Mouse (Mus musculus): Measurements from ENCODE around the gene Gm49380.

GRCm38 (mm10) chr9:44078136-44078797, 35.0 kb downstream of the Gm49380 start:
- TF ChIP-seq CTCF (IDR thresholded peaks at IDR 0.05 in 2 of 3, conservative IDR thresholded peaks at IDR 0.05 in 1 of 3; ENCODE audit: control insufficient read depth in 1 of 3, insufficient read depth in 1 of 3, low read depth in 2 of 3, low read length in 3 of 3, poor library complexity in 1 of 3, severe bottlenecking in 1 of 3) (no peak), E2F4 (IDR thresholded peaks at IDR 0.05; ENCODE audit: borderline replicate concordance, low read depth, low read length) (no peak), POLR2A (IDR thresholded peaks at IDR 0.05; ENCODE audit: control insufficient read depth in 1 of 2, insufficient read depth in 1 of 2, low read depth in 1 of 2, low read length in 2 of 2, poor library complexity in 1 of 2) (no peak), EP300 (IDR thresholded peaks at IDR 0.05; ENCODE audit: low read depth in 1 of 2, low read length in 2 of 2) (no peak), NELFE (IDR thresholded peaks at IDR 0.05; ENCODE audit: low read depth, low read length) (no peak), CHD1 (IDR thresholded peaks at IDR 0.05; ENCODE audit: low read depth, low read length) (no peak), TAL1 (IDR thresholded peaks at IDR 0.05; ENCODE audit: low read length) (no peak), MEF2A (IDR thresholded peaks at IDR 0.05; ENCODE audit: extremely low read depth, insufficient replicate concordance, low read depth, low read length, poor library complexity, severe bottlenecking) (no peak), MAX (IDR thresholded peaks at IDR 0.05; ENCODE audit: low read length) (no peak), TCF12 (IDR thresholded peaks at IDR 0.05; ENCODE audit: low read depth, low read length) (no peak), ZNF384 (IDR thresholded peaks at IDR 0.05; ENCODE audit: low read depth, low read length) (no peak), ZC3H11A (IDR thresholded peaks at IDR 0.05; ENCODE audit: low read depth, low read length) (no peak), UBTF (IDR thresholded peaks at IDR 0.05; ENCODE audit: borderline replicate concordance, insufficient read depth, low read depth, low read length) (no peak)
